Mouse (Mus musculus) monocyte, adult 5-6 weeks (primary cell): ENCODE measurements around the gene C87436. TPM values are rescaled to one million over a fixed set of nuclear protein-coding genes. Genes with fewer than 3 reads are reported as not detected.

Source experiments
- ATAC-seq: fragments of 153-309, 156-312 bp; replicated peaks from 2 replicates; pipeline ENCODE4 v1.8.0; 2017; ENCODE audit warnings: mild to moderate bottlenecking; ENCODE audit not compliant: low TSS enrichment, insufficient number of reproducible peaks, severe bottlenecking, poor library complexity, low FRiP score
- total RNA-seq: library from RNA; stranded (forward); fragments of 200-1000, 200-491, 200-594 nt; gene quantifications from 3 replicates; pipeline ENCODE4 v1.2.3, GENCODE M21; 2017

C87436 gene
- total RNA-seq, 1 experiment from 2014 or later: 43.0 TPM

DNA sequence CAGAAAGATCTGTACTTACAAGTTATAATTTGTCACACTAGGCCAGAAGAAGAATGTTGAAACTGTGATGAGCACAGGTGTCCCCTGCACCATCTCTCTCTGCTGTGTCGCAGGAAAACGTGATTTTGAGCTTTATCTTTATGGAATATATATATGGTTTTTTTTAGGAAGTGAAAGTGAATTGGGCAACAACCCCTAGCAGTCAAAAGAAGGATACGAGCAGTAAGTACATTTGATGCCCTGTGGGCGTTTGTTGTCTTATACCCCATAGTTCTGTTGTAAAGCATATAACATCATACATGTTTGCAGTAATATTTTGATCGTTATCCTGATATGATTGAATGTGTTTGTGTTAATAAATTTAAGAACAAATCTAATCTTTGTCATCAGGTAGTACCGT is 19.5 kb upstream of the C87436 start:
- ATAC-seq: peak; percentile 62

DNA sequence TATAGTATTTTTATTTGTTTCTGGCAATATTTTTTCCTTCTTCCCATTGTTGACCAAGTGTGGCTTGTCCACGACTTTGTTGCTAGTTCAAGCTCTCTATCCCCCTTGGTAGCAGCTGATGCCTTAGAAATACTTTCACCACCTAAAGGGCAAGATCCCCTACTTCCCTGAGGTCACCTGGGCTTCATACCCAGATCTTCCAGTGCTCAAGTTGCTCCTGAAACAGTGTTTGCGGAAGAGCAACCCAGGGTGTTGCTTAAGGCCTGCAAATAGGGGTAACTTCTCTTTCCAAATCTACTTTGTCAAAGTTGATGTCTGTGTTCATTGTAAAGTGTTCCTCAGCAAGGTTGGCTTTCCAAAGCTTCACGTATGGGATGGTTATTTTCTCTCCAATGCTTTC is 18.9 kb upstream of the C87436 start:
- peak; percentile 27; the same call in 1 of the 2 replicates for ATAC-seq

DNA sequence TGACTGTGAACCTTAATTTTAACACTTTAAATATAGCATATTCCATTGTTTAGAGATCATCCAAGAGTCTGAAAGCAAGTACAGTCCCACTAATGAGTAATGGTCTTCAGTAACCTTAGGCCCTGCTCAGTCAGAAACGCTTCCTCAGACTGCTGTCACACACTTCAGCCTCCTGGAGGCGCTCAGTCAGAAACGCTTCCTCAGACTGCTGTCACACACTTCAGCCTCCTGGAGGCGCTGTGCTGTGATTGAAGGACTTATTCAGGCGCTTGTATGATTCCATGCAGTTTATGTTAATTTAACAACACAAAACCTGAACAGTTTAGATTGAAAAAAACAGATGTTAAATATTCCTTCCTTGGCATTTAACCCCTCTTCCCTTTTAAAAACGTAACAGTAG is 17.7 kb upstream of the C87436 start:
- ATAC-seq: peak; percentile 60; the same call in 1 of the 2 replicates

DNA sequence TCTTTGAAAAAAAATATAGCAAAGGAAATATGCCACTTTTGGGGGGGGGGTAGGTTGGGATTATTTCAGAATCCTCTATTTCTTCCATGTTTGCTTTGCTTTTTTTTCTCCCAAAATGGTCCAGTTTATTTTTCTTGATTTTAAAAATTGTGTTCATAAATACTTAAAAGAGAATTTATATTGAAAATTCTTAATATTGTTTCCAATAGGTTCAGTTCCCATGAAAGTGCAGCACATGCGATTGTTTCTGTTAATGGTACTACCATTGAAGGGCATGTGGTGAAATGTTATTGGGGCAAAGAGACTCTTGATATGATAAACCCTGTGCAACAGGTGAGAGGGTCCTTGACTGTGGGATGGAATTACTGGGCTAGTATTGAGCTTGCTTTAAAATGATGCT is 11.8 kb upstream of the C87436 start, which contains the start of gene Gm44790:
Gm44790 (plus strand) TSS at position 301 of the 400 bp plus-strand sequence.
- no peak for ATAC-seq

DNA sequence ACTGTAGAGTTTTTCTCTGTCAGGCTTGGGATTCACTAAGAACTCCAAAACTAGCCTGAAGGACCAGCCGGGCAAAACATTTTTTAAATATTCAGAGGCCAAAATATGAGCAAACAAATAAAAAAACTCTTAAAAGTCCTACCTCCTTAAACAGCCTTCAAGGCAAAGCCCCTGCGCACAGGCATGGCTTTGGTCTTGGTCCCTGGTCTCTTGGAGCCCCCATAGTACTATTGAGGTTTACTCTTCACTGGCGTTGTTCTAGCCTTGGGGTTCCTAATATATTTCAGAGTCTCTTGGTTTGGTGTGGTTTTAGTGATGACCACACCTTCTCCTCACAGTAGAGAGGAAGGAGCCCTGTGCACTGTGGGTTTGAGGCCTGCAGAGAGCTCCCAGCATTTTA is 6.6 kb upstream of the C87436 start:
- ATAC-seq: no peak

DNA sequence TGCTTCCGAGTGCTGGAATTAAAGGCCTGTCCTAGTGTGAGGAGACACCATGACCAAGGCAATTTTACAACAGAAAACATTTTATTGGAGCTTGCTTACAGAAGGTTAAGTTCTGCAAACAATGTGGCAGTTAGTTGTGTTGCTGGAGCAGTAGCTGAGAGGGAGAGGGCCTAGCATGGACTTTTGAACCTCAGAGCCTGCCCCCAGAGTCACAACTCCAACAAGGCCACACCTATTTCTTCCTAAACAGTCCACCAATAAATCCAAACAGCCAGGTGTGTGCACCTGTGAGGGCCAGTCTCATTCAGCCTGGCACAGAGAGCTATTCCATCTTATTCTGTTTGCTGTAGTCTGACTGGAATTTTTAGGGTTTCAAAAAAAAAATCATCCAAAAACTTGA is 4.5 kb upstream of the C87436 start:
- ATAC-seq: no peak

DNA sequence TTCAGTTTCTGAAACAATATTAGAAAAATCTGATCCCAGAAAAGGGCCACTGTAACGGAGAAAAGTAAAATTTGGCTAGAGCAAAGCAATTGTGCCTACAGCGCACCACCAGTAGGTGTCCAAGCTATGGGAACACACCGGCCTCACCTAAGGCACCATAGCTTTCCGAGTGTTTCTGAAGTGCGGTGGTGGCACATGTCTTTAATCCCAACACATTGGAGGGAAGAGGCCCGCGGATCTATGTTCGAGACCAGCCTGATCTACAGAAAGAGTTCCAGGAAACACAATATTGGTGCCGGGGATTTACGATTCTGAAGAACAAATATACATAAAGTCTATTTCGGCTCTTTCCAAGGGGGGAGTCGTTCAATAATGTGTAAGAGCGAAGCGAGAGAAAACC is 463 bp upstream of the C87436 start:
- peak; percentile 38; the same call in 1 of the 2 replicates for ATAC-seq

DNA sequence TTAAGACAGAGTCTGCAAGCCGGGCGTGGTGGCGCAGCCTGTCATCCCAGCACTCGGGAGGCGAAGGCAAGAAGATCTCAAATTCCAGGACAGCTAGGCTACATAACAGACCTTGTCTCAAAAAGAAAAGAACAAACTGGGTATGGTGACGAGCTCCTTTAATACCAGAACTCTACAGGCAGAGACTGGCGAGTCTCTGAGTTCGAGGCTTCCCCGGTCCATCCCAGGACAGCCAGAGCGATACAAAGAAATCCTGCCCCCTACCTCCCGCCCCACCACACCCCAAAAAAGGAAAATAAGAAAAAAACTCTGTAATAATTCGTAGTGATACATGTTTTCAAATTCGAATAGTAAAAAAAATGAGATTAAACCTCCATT is 934 bp downstream of the C87436 start:
- no peak for ATAC-seq

DNA sequence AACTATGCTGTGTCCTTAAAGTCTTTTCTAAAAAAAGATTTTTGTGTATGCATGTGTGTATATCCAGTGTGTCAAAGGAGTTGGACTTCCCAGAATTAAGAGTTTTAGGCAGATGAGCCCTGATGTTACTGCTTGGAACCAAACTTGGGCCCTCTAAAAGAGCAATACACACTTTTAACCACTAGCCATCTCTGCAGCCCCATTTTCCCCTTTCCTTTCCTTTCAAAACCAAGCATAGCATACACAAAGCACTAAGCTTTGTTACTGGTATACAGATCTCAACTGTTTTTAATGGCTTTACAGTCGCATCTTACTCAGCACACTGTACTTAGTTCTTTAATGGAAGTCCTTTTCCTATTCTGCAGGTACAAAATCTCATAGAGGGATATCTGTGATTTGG is 1.4 kb downstream of the C87436 start:
- ATAC-seq: no peak

DNA sequence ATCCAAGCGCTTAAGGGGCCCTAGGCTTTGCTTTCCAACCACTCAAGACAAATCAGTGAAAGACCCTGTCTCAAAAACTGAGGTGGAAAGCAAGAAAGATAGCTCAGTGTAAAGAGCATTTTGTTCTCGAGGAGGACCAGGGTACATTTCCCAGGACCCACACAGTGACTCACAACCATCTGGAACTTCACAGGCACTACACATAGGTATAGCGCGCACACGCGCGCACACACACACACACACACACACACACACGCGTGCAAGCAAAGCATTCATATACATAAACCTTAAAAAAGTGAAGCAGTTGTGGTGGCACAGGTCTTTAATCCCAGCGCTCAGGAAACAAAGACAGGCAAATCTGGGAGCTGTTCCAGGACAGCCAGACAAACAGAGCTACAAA is 3.4 kb downstream of the C87436 start:
- no peak for ATAC-seq

DNA sequence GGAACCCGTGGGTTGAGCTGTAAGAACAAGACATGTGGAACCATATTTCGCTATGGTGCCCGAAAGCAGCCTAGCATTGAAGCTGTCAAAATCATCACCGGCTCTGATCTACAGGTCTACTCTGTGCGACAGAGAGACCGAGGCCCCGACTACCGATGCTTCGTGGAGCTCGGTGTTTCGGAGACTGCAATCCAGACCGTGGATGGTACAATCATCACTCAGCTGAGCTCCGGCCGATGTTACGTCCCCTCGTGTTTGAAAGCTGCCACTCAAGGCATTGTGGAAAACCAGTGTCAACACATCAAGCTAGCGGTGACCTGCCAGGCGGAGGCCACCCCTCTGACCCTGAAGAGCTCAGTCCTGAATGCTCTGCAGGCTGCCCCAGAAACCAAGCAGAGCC is 7.4 kb downstream of the C87436 start:
- ATAC-seq: no peak

DNA sequence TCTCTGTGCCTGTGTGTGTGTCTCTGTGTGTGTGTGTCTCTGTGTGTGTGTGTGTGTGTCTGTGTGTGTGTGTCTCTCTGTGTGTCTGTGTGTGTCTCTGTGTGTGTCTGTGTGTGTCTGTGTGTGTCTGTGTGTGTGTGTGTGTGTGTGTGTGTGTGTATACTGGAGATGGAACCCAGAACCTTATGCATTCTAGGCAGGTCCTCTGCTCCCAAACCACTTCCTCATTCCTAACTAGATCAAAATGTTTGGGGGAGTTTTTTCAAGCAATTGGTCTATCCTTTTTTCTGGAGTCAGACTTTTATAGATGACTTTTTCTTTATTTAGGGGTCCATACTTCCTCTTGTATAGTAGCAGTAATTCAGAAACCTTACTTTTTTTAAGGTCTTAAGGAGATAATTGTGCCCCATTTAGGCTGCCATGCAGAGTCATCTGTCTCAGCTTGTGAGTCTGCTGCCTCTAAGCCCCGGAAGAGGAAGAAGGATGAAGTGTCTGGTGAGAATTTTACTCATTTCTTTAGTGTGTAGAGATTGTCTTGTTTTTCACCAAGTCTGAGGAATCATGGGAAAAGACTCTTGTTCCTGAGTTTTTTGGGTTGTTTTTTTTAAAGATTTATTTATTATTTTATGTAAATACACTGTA is 8.9 kb downstream of the C87436 start:
- ATAC-seq: no peak

DNA sequence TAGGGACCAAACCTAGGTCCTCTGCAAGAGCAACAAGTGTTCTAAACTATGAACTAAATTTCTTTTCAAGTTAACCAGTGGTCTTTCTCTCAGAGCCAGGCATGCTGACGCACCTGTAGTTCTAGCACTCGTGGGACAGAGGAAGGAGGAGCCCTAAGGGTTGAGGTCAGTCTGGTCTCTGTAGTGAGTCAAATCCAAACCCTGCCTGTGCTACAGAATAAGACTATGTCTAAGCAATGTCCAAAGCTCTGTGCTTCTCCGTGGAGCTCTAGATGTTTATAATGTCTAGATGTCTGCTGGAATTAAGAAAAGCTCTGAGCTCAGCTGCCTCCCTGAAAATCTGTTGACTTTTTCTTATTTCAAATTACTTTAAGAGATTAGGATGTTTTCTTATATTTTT is 18.6 kb downstream of the C87436 start:
- no peak for ATAC-seq

DNA sequence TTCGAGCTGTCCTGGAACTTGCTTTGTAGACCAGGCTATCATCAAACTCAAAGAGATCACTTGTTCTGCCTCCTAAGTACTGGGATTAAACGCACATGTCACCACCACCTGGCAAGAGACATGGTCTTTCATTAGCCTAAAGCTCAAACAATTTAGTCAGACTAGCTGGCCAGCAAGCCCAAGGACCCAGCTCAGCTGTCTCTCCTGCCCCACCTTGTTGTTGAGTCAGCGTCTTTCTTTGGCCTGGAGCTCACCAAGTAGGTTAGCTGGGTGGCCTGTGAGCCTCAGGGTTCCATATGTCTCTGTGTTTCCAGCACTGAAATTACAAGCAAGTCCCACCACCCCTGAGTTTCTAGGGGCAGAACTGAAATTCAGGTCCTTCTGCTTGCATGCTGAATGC is 24.9 kb downstream of the C87436 start:
- no peak for ATAC-seq

DNA sequence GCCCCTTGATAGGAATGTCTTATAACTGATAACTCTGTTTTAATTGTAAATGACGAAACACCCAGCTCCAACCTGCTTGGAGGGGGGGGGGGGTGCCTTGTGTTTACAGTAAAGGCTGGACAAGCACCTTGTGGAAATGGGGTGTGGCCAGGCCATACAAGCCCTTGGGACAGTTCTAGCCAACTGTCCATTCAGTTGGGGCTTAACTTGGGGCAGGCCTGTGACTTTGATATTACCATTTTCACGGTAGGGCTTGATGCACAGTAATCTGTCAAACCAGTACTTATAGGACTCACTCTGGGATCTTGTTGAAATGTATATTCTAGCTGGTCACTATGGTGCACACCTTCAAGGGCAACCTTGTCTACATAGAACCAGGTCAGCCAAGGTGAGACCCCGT is 33.1 kb downstream of the C87436 start:
- ATAC-seq: no peak

DNA sequence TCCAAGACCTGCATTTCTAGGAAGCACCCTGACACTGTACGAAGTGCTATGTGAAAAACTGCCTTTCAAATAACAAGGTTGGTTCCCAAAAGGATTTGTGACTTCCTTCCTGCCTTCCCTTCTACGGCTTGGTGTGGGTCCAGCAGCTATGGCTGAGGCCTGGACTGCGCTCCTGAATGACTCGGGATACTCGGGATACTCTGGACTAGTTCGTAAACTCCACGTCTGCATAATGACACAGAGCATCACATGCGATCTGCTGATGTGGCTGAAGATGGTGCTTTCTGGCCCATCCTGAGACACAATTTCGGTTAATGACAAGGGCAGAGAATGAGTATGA is 33.6 kb downstream of the C87436 start:
- peak; percentile 1; the same call in 1 of the 2 replicates for ATAC-seq

DNA sequence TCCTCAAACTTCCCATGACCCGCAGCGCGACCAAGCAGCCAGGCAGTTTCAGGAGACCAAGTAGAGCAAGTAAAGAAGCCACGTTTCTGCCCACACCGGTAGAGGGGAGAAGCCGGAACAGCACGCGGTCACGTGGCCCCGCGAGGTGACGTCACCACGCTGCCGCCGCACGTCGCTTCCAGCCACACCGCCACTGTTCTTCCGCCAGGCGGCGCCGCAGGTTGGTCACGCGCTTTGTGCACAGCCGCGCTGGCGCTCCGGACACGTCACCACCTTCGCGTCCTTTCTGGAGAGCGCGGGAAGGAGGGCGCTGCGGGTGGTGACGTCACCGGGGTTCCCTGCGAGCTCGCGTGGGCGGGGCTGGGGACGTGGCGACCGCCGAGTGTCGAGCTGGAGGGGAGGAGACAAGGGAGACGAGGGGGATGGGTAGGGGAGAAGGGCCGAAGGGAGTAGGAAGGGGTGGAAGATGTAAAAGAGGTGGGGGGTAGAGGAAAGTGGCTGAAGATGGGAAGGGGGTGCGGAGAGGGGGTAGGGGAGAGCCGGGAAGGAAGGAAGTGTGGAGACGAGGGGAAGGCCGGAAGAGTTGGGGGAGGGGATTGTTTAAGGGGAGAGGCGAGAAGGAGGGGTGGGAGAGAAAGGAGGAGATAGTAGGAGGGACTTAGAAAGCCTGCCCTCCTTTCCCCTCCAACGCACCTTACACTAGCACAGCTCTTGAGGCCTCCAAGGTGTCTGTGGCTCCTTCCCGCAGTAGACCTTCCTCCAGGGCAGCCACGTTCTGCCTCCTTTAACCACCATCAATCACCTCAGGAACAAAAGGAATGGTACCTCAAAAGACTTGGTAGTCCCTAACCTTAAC is 34.2 kb downstream of the C87436 start:
- ATAC-seq: peak; percentile 89

DNA sequence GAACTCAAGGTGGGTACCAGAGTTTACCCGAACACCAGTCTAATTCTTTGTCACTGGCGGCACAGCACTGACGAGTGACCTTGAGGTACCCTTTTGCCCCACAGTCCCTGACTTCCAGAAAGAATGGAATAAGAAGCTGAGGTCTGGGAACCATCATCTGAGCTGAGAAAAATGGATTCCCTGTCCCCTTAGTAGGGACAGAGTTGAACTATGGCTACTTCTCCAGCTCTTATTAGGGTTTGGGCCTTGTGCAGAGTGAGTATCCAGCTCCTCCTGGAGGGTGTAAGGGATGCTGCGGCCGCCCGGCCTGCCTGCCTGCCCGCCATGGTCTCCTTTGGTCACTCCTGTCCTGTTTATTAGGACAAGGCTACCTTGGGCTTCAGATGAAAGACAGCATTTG is 34.9 kb downstream of the C87436 start:
- ATAC-seq: no peak

DNA sequence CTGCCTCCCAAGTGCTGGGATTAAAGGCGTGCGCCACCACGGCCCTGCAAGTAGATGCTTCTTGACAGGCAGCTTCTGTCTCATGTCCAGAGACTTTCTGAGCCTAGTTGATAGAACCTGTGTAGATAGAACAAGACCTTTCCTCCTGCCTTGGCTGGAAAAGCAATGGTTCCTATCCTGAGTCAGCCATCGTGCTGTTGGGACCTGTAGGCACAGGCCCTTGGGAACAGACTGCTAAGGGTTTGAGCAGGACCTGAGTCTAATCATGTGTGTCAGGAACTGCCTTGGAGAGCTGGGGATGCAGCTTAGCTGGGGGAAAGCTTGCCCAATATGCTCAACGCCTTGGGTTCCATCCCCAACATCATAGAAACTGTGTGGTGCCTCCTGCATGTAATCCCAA is 35.9 kb downstream of the C87436 start:
- no peak for ATAC-seq

DNA sequence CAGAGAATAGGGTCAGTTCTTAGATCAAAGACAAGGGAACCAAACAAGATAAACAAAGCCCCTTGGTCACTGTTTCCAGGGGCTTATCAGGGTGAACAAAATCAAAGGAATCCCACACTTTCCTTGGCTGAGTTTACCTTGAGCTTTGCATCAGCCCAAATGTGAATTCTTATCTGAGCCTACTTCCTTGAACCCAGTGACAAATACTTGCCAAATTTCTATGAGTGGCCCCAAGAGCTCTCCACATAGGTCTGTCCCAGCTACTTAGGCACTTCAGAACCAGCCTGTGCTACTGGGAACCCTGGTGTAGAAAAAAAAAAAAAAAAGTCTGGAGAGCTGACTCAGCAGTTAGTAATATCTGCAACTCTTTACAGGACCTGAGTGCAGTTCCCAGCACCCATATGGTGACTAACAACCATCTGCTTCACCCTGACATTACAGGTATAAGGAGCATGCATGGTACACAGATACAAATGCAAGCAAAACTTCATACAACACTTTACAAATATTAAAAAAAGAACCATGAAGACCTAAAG is 36.5 kb downstream of the C87436 start:
- no peak for ATAC-seq
